Mouse (Mus musculus) forebrain, embryonic 16.5 days (tissue): ENCODE data around the gene Prrx1. TPM values are rescaled to one million over a fixed set of nuclear protein-coding genes. Genes with fewer than 3 reads are reported as not detected.

Experiments used
- ATAC-seq: fragments of 200-750 bp; cut with Nextera tagmentation; 2 replicates; pipeline ENCODE4 v1.8.0; 2017; ENCODE audit warnings: mild to moderate bottlenecking, moderate library complexity
- H3K27ac ChIP-seq: fragments of 300-500 bp; sonication (generic); 2 replicates; pipeline ENCODE4 v1.5.1; 2014; ENCODE audit warnings: low read length, control low read depth
- H3K27me3 ChIP-seq: fragments of 300-500 bp; sonication (generic); replicated peaks from 2 replicates; pipeline ENCODE4 v1.6.1; 2014; ENCODE audit warnings: low read length; ENCODE audit not compliant: control insufficient read depth, insufficient read depth
- H3K36me3 ChIP-seq: fragments of 300-500 bp; sonication (generic); 2 replicates; pipeline ENCODE4 v1.6.1; 2014; ENCODE audit not compliant: control insufficient read depth, insufficient read depth
- H3K4me1 ChIP-seq: fragments of 300-500 bp; sonication (generic); replicated peaks from 2 replicates; pipeline ENCODE4 v1.6.1; 2014; ENCODE audit warnings: low read length; ENCODE audit not compliant: control insufficient read depth, insufficient read depth
- H3K4me2 ChIP-seq: fragments of 300-500 bp; sonication (generic); 2 replicates; pipeline ENCODE4 v1.6.1; 2014; ENCODE audit warnings: mild to moderate bottlenecking, low read length, control low read depth
- H3K4me3 ChIP-seq: fragments of 300-500 bp; sonication (generic); replicated peaks from 2 replicates; pipeline ENCODE4 v1.5.1; 2014; ENCODE audit warnings: mild to moderate bottlenecking, low read length, control low read depth
- H3K9ac ChIP-seq: fragments of 300-500 bp; sonication (generic); replicated peaks from 2 replicates; pipeline ENCODE4 v1.6.1; 2014; ENCODE audit warnings: low read depth, low read length, control low read depth
- H3K9me3 ChIP-seq: fragments of 300-500 bp; sonication (generic); 2 replicates; pipeline ENCODE4 v1.6.1; 2016; ENCODE audit warnings: low read length; ENCODE audit not compliant: control insufficient read depth
- WGBS: fragments of 180-500 bp; shearing (Covaris S2); extraction: QIAGEN DNeasy Blood & Tissue Kit; methylation state at CpG from one replicate; pipeline ENCODE4 v1.1.7; 2014; 5-methylcytosine and 5-hydroxymethylcytosine counted together
- polyA plus RNA-seq: library from polyadenylated mRNA; unstranded; fragments of >200 nt; fragmentation: Nextera tagmentation; extraction: Ambion mirVana; gene quantifications from 2 replicates; pipeline ENCODE4 v1.2.1, GENCODE M21; 2015

The Prrx1 gene
- polyA plus RNA-seq, 1 experiment from 2014 or later: 3.4 TPM

GRCm38 (mm10) chr1:163281450-163282198, 31.9 kb downstream of the Prrx1 start:
- H3K9ac ChIP-seq: no peak overlapping the region
- H3K4me1 ChIP-seq: peaks cover 26% of the 10 kb centered on the region
- H3K36me3 ChIP-seq: no peaks in the 10 kb centered on the region
- H3K27me3 ChIP-seq: no peaks in the 10 kb centered on the region
- peak; percentile 13; the same call in 1 of the 2 replicates for ATAC-seq
- no peak overlapping the region for H3K4me2 ChIP-seq
- H3K9me3 ChIP-seq: no peaks in the 10 kb centered on the region
- no peak overlapping the region for H3K4me3 ChIP-seq
- H3K27ac ChIP-seq: no peak overlapping the region
- WGBS: 22% methylated on average over 7 of the region's 7 CpGs

- H3K4me3 ChIP-seq: no peak overlapping the region
- peaks cover 26% of the 10 kb centered on the region for H3K4me1 ChIP-seq
- H3K36me3 ChIP-seq: no peaks in the 10 kb centered on the region
- WGBS: 5% methylated on average over 2 of the region's 2 CpGs
- peak; percentile 87 for ATAC-seq
- no peak overlapping the region for H3K4me2 ChIP-seq
- H3K27me3 ChIP-seq: no peaks in the 10 kb centered on the region
- no peaks in the 10 kb centered on the region for H3K9me3 ChIP-seq
- no peak overlapping the region for H3K9ac ChIP-seq
- no peak overlapping the region for H3K27ac ChIP-seq
Measured at GRCm38 (mm10) chr1:163280842-163281122, 32.7 kb downstream of the Prrx1 start.

- Histone ChIP-seq H3K9ac (no peak overlapping the region), H3K36me3 (no peaks in the 10 kb centered on the region), H3K9me3 (no peaks in the 10 kb centered on the region), H3K27me3 (no peaks in the 10 kb centered on the region), H3K4me1 (peaks cover 24% of the 10 kb centered on the region), H3K27ac (peak overlapping the region; percentile 31; the same call in 1 of the 2 replicates), H3K4me3 (no peak overlapping the region), H3K4me2 (no peak overlapping the region)
- 18% methylated on average over 7 of the region's 7 CpGs for WGBS
- peak; percentile 83 for ATAC-seq
Measured at GRCm38 (mm10) chr1:163280097-163280841, 33.2 kb downstream of the Prrx1 start.

- H3K4me3 ChIP-seq: no peak overlapping the region
- ATAC-seq: no peak
- no peak overlapping the region for H3K4me2 ChIP-seq
- peaks cover 20% of the 10 kb centered on the region for H3K4me1 ChIP-seq
- H3K9ac ChIP-seq: no peak overlapping the region
- H3K27me3 ChIP-seq: no peaks in the 10 kb centered on the region
- no peaks in the 10 kb centered on the region for H3K9me3 ChIP-seq
- H3K27ac ChIP-seq: no peak overlapping the region
- WGBS: 89% methylated on average over 7 of the region's 7 CpGs
- H3K36me3 ChIP-seq: no peaks in the 10 kb centered on the region
Measured at GRCm38 (mm10) chr1:163277069-163277468, 36.4 kb downstream of the Prrx1 start.

- peaks cover 3% of the 10 kb centered on the region; the same call in 1 of the 2 replicates for H3K4me1 ChIP-seq
- H3K36me3 ChIP-seq: no peaks in the 10 kb centered on the region
- H3K4me3 ChIP-seq: no peak overlapping the region
- no peak overlapping the region for H3K4me2 ChIP-seq
- H3K9me3 ChIP-seq: no peaks in the 10 kb centered on the region
- no peak overlapping the region for H3K27ac ChIP-seq
- H3K27me3 ChIP-seq: no peaks in the 10 kb centered on the region
- WGBS: 96% methylated on average over 3 of the region's 3 CpGs
- no peak overlapping the region for H3K9ac ChIP-seq
- ATAC-seq: no peak
Measured at GRCm38 (mm10) chr1:163274919-163275318, 38.6 kb downstream of the Prrx1 start.

- no peak overlapping the region for H3K9ac ChIP-seq
- H3K4me1 ChIP-seq: no peaks in the 10 kb centered on the region
- H3K4me2 ChIP-seq: no peak overlapping the region
- no peaks in the 10 kb centered on the region for H3K9me3 ChIP-seq
- WGBS: 95% methylated on average over 3 of the region's 3 CpGs
- H3K4me3 ChIP-seq: no peak overlapping the region
- no peak overlapping the region for H3K27ac ChIP-seq
- H3K27me3 ChIP-seq: no peaks in the 10 kb centered on the region
- no peak for ATAC-seq
- no peaks in the 10 kb centered on the region for H3K36me3 ChIP-seq
Measured at GRCm38 (mm10) chr1:163273132-163273531, 40.4 kb downstream of the Prrx1 start.

- Histone ChIP-seq H3K4me1 (no peaks in the 10 kb centered on the region), H3K27me3 (no peaks in the 10 kb centered on the region), H3K9ac (no peak overlapping the region), H3K27ac (no peak overlapping the region), H3K36me3 (no peaks in the 10 kb centered on the region), H3K9me3 (no peaks in the 10 kb centered on the region), H3K4me3 (no peak overlapping the region), H3K4me2 (no peak overlapping the region)
- WGBS: 92% methylated on average over 8 of the region's 8 CpGs
- ATAC-seq: no peak
Measured at GRCm38 (mm10) chr1:163266853-163267538, 46.5 kb downstream of the Prrx1 start.

- Histone ChIP-seq H3K27me3 (no peaks in the 10 kb centered on the region), H3K4me1 (peaks cover 6% of the 10 kb centered on the region; the same call in 1 of the 2 replicates), H3K36me3 (no peaks in the 10 kb centered on the region), H3K9ac (no peak overlapping the region), H3K4me3 (no peak overlapping the region), H3K4me2 (no peak overlapping the region), H3K9me3 (no peaks in the 10 kb centered on the region), H3K27ac (no peak overlapping the region)
- ATAC-seq: peak; percentile 81
- WGBS: 20% methylated on average over 2 of the region's 2 CpGs
Measured at GRCm38 (mm10) chr1:163257298-163257697, 56.2 kb downstream of the Prrx1 start.

GRCm38 (mm10) chr1:163255884-163256283, 57.6 kb downstream of the Prrx1 start:
- Histone ChIP-seq H3K9ac (no peak overlapping the region), H3K27me3 (no peaks in the 10 kb centered on the region), H3K4me2 (no peak overlapping the region), H3K9me3 (no peaks in the 10 kb centered on the region), H3K4me1 (peaks cover 6% of the 10 kb centered on the region; the same call in 1 of the 2 replicates), H3K36me3 (no peaks in the 10 kb centered on the region), H3K4me3 (no peak overlapping the region), H3K27ac (no peak overlapping the region)
- ATAC-seq: peak; percentile 80
- 65% methylated on average over 2 of the region's 2 CpGs for WGBS
